Mouse (Mus musculus) hindbrain, embryonic 16.5 days (tissue): ENCODE results near the gene Bcl11a. TPM values are rescaled to one million over a fixed set of nuclear protein-coding genes. Genes with fewer than 3 reads are reported as not detected.

Source experiments
- ATAC-seq: fragments of 200-750 bp; cut with Nextera tagmentation; 2 replicates; pipeline ENCODE4 v1.8.0; 2017; ENCODE audit warnings: moderate TSS enrichment, moderate library complexity
- H3K27ac ChIP-seq: fragments of 300-500 bp; sonication (generic); 2 replicates; pipeline ENCODE4 v1.5.1; 2014; ENCODE audit warnings: low read depth, mild to moderate bottlenecking, control low read depth, low read length, moderate library complexity
- H3K27me3 ChIP-seq: fragments of 300-500 bp; sonication (generic); replicated peaks from 2 replicates; pipeline ENCODE4 v1.6.1; 2014; ENCODE audit warnings: low read length; ENCODE audit not compliant: control insufficient read depth, insufficient read depth
- H3K36me3 ChIP-seq: fragments of 300-500 bp; sonication (generic); 2 replicates; pipeline ENCODE4 v1.6.1; 2014; ENCODE audit warnings: mild to moderate bottlenecking, low read length, moderate library complexity, mixed read lengths; ENCODE audit not compliant: control insufficient read depth, insufficient read depth
- H3K4me1 ChIP-seq: fragments of 300-500 bp; sonication (generic); 2 replicates; pipeline ENCODE4 v1.6.1; 2014; ENCODE audit warnings: low read depth, low read length; ENCODE audit not compliant: control insufficient read depth, insufficient read depth
- H3K4me2 ChIP-seq: fragments of 300-500 bp; sonication (generic); 2 replicates; pipeline ENCODE4 v1.6.1; 2014; ENCODE audit warnings: mild to moderate bottlenecking, low read length, control low read depth, moderate library complexity
- H3K4me3 ChIP-seq: fragments of 300-500 bp; sonication (generic); 2 replicates; pipeline ENCODE4 v1.5.1; 2014; ENCODE audit warnings: mild to moderate bottlenecking, low read length, control low read depth, moderate library complexity
- H3K9ac ChIP-seq: fragments of 300-500 bp; sonication (generic); 2 replicates; pipeline ENCODE4 v1.6.1; 2014; ENCODE audit warnings: low read depth, mild to moderate bottlenecking, control low read depth, low read length, moderate library complexity
- H3K9me3 ChIP-seq: fragments of 300-500 bp; sonication (generic); 2 replicates; pipeline ENCODE4 v1.6.1; 2014; ENCODE audit warnings: mild to moderate bottlenecking, low read length, moderate library complexity; ENCODE audit not compliant: control insufficient read depth
- WGBS: fragments of 180-500 bp; shearing (Covaris S2); extraction: QIAGEN DNeasy Blood & Tissue Kit; methylation state at CpG from one replicate; pipeline ENCODE4 v1.1.7; 2014; 5-methylcytosine and 5-hydroxymethylcytosine counted together
- polyA plus RNA-seq: library from polyadenylated mRNA; unstranded; fragments of >200 nt; fragmentation: Nextera tagmentation; extraction: Ambion mirVana; gene quantifications from 2 replicates; pipeline ENCODE4 v1.2.1, GENCODE M21; 2015

Bcl11a gene
- polyA plus RNA-seq, 1 experiment from 2014 or later = 97.9 TPM

- Histone ChIP-seq H3K36me3 (no peaks in the 10 kb centered on the region), H3K9ac (peak overlapping the region; percentile 86), H3K27me3 (no peaks in the 10 kb centered on the region), H3K4me2 (peak overlapping the region; percentile 84), H3K4me1 (peaks cover 4% of the 10 kb centered on the region), H3K4me3 (peak overlapping the region; percentile 78), H3K27ac (peak overlapping the region; percentile 91), H3K9me3 (no peaks in the 10 kb centered on the region)
- no peak for ATAC-seq
- under 1% methylated on average over 35 of the region's 38 CpGs for WGBS
Observed at GRCm38 (mm10) chr11:24078706-24079316, 955 bp downstream of the Bcl11a start.

GRCm38 (mm10) chr11:24079392-24080391 lies 1.8 kb downstream of the Bcl11a start:
- ATAC-seq = no peak
- H3K27me3 ChIP-seq = no peaks in the 10 kb centered on the region
- under 1% methylated on average over 42 of the region's 43 CpGs for WGBS

GRCm38 (mm10) chr11:24080541-24080940 lies 2.7 kb downstream of the Bcl11a start:
- Histone ChIP-seq H3K4me2 (peak overlapping the region; percentile 84), H3K36me3 (no peaks in the 10 kb centered on the region), H3K9me3 (no peaks in the 10 kb centered on the region), H3K27me3 (no peaks in the 10 kb centered on the region), H3K4me1 (no peaks in the 10 kb centered on the region; the same call in none of the 2 replicates), H3K27ac (peak overlapping the region; percentile 91), H3K4me3 (peak overlapping the region; percentile 78), H3K9ac (peak overlapping the region; percentile 86)
- 0% methylated on average over 29 of the region's 30 CpGs for WGBS
- ATAC-seq = peak; percentile 35

More at GRCm38 (mm10) chr11:24079392-24080391, 1.8 kb downstream of the Bcl11a start:
- H3K36me3 ChIP-seq = no peaks in the 10 kb centered on the region
- peak overlapping the region; percentile 86 for H3K9ac ChIP-seq
- no peaks in the 10 kb centered on the region for H3K9me3 ChIP-seq
- peaks cover 1% of the 10 kb centered on the region for H3K4me1 ChIP-seq
- H3K4me3 ChIP-seq = peak overlapping the region; percentile 78
- H3K27ac ChIP-seq = peak overlapping the region; percentile 91
- H3K4me2 ChIP-seq = peak overlapping the region; percentile 84

- H3K27ac ChIP-seq = peak overlapping the region; percentile 91
- H3K4me1 ChIP-seq = no peaks in the 10 kb centered on the region; the same call in none of the 2 replicates
- H3K36me3 ChIP-seq = no peaks in the 10 kb centered on the region
- peak; percentile 64 for ATAC-seq
- peak overlapping the region; percentile 86 for H3K9ac ChIP-seq
- WGBS = 1% methylated on average over 32 of the region's 35 CpGs
- no peaks in the 10 kb centered on the region for H3K9me3 ChIP-seq
- no peaks in the 10 kb centered on the region for H3K27me3 ChIP-seq
- H3K4me3 ChIP-seq = peak overlapping the region; percentile 78
- H3K4me2 ChIP-seq = peak overlapping the region; percentile 84
Observed at GRCm38 (mm10) chr11:24081016-24081686, 3.3 kb downstream of the Bcl11a start.

- H3K9me3 ChIP-seq = no peaks in the 10 kb centered on the region
- ATAC-seq = no peak
- no peaks in the 10 kb centered on the region for H3K36me3 ChIP-seq
- under 1% methylated on average over 43 of the region's 43 CpGs for WGBS
- peak overlapping the region; percentile 91 for H3K27ac ChIP-seq
- peaks cover 3% of the 10 kb centered on the region for H3K4me1 ChIP-seq
- no peaks in the 10 kb centered on the region for H3K27me3 ChIP-seq
- H3K4me3 ChIP-seq = peak overlapping the region; percentile 78
- peak overlapping the region; percentile 84 for H3K4me2 ChIP-seq
- H3K9ac ChIP-seq = peak overlapping the region; percentile 86
Observed at GRCm38 (mm10) chr11:24081687-24082384, 4.0 kb downstream of the Bcl11a start.

GRCm38 (mm10) chr11:24082385-24083075 lies 4.7 kb downstream of the Bcl11a start:
- no peaks in the 10 kb centered on the region for H3K36me3 ChIP-seq
- WGBS = 14% methylated on average over 11 of the region's 11 CpGs

GRCm38 (mm10) chr11:24083076-24083405 lies 5.2 kb downstream of the Bcl11a start:
- Histone ChIP-seq H3K4me3 (peak overlapping the region; percentile 31), H3K27ac (peak overlapping the region; percentile 77), H3K4me1 (peaks cover 3% of the 10 kb centered on the region), H3K36me3 (no peaks in the 10 kb centered on the region), H3K9ac (peak overlapping the region; percentile 53; the same call in 1 of the 2 replicates), H3K4me2 (peak overlapping the region; percentile 56), H3K27me3 (no peaks in the 10 kb centered on the region), H3K9me3 (no peaks in the 10 kb centered on the region)
- no peak for ATAC-seq
- 27% methylated on average over 1 of the region's 1 CpGs for WGBS

More at GRCm38 (mm10) chr11:24082385-24083075, 4.7 kb downstream of the Bcl11a start:
- Histone ChIP-seq H3K9ac (peak overlapping the region; percentile 86), H3K27me3 (no peaks in the 10 kb centered on the region), H3K4me2 (peak overlapping the region; percentile 84), H3K9me3 (no peaks in the 10 kb centered on the region), H3K4me1 (peaks cover 3% of the 10 kb centered on the region), H3K27ac (peak overlapping the region; percentile 91), H3K4me3 (peak overlapping the region; percentile 78)
- no peak for ATAC-seq

- Histone ChIP-seq H3K9ac (peak overlapping the region; percentile 53), H3K4me3 (peak overlapping the region; percentile 31), H3K4me1 (peaks cover 3% of the 10 kb centered on the region)
Observed at GRCm38 (mm10) chr11:24083423-24083822, 5.6 kb downstream of the Bcl11a start.

More at GRCm38 (mm10) chr11:24083423-24083822, 5.6 kb downstream of the Bcl11a start:
- Histone ChIP-seq H3K36me3 (no peaks in the 10 kb centered on the region), H3K4me2 (peak overlapping the region; percentile 56), H3K9me3 (no peaks in the 10 kb centered on the region), H3K27ac (peak overlapping the region; percentile 77), H3K27me3 (no peaks in the 10 kb centered on the region)
- no peak for ATAC-seq
- 40% methylated on average over 7 of the region's 7 CpGs for WGBS
